Mouse (Mus musculus): Measurements from ENCODE around the gene Clybl.

- TF ChIP-seq POLR2A (IDR thresholded peaks at IDR 0.05; ENCODE audit: insufficient read length, low read depth) (no peak), E2F4 (IDR thresholded peaks at IDR 0.05; ENCODE audit: insufficient read depth) (no peak), MAX (IDR thresholded peaks at IDR 0.05; ENCODE audit: low read depth) (no peak), CEBPB (IDR thresholded peaks at IDR 0.05; ENCODE audit: insufficient read depth, poor library complexity, severe bottlenecking) (no peak)
Observed at GRCm38 (mm10) chr14:122176263-122176798, 5.2 kb upstream of the Clybl start.
